Mouse (Mus musculus) E14TG2a.4 (cell line): ENCODE measurements around the gene Cxcl10.

Source experiments
- CTCF ChIP-seq: conservative IDR thresholded peaks from 2 replicates; pipeline ENCODE4 v1.5.1; 2014; ENCODE audit warnings: low read length
- NANOG ChIP-seq: IDR thresholded peaks from 2 replicates; pipeline ENCODE4 v1.6.1; 2014; ENCODE audit warnings: borderline replicate concordance, low read length, mixed read lengths

- no peak for TF ChIP-seq CTCF
- TF ChIP-seq NANOG = no peak
Measured at GRCm38 (mm10) chr5:92390615-92391014, 41.9 kb upstream of the Cxcl10 start.
